Mouse (Mus musculus) spleen, adult 2 months (tissue): ENCODE data around the gene Tmem263.

Experiments
- CTCF ChIP-seq: fragments of 200-500 bp; IDR thresholded peaks from 2 replicates; pipeline ENCODE4 v1.5.1; 2011; ENCODE audit warnings: mild to moderate bottlenecking, inconsistent platforms; ENCODE audit not compliant: insufficient read depth, insufficient read length, insufficient replicate concordance; ENCODE audit errors: extremely low read depth
- POLR2A ChIP-seq: fragments of 200-500 bp; IDR thresholded peaks from 2 replicates; pipeline ENCODE4 v1.6.1; 2011; ENCODE audit warnings: low read depth, low read length, inconsistent platforms

GRCm38 (mm10) chr10:85054876-85055275, 47.6 kb upstream of the Tmem263 start:
- TF ChIP-seq CTCF (no peak), POLR2A (no peak)
